ENCODE assay signal across 10 mouse cellular contexts in genomic region chr3:52676886-52677670, GRCm38 (mm10).
DNase-seq lines count a peak whose midpoint lies in the region; ATAC-seq and TF ChIP-seq lines count a peak whose summit lies in the region.
"Had no signal": no experiment of that assay in that cellular context is flagged by ENCODE, and none has a peak within 500 bp of the region (broad histone marks: within the 10 kb centered on the region; RNA-seq: fewer than 3 reads in every experiment).

No protein-coding gene starts in this region.

- no peak overlapping the region for H3K9ac ChIP-seq in neural tube, embryonic 14.5 days (replicated peaks; ENCODE audit: low read depth, low read length)
- H3K9ac ChIP-seq in intestine, embryonic 16.5 days (ENCODE audit: low read depth, low read length), result no peak overlapping the region
- H3K9ac ChIP-seq: embryonic facial prominence, embryonic 12.5 days had no signal

- no peak overlapping the region for H3K4me3 ChIP-seq in lung, adult 2 months (replicated peaks; ENCODE audit: extremely low read depth, low read depth, low read length)
- no peak overlapping the region for H3K4me3 ChIP-seq in neural tube, embryonic 14.5 days (ENCODE audit: low read depth, low read length)
- no peak overlapping the region for H3K4me3 ChIP-seq in intestine, embryonic 16.5 days (ENCODE audit: low read length)
- H3K4me3 ChIP-seq: embryonic facial prominence, embryonic 12.5 days had no signal

- no peak for TF ChIP-seq POLR2A in lung, adult 2 months (IDR thresholded peaks at IDR 0.05; ENCODE audit: borderline replicate concordance, extremely low read depth, low read depth, low read length)

- no peaks in the 10 kb centered on the region for H3K36me3 ChIP-seq in neural tube, embryonic 14.5 days (ENCODE audit: control insufficient read depth, insufficient read depth, low read length)
- no peaks in the 10 kb centered on the region for H3K36me3 ChIP-seq in intestine, embryonic 16.5 days (ENCODE audit: control insufficient read depth, insufficient read depth, low read length)
- H3K36me3 ChIP-seq: embryonic facial prominence, embryonic 12.5 days had no signal

- H3K4me2 ChIP-seq in neural tube, embryonic 14.5 days (ENCODE audit: low read depth, low read length), result no peak overlapping the region
- no peak overlapping the region for H3K4me2 ChIP-seq in intestine, embryonic 16.5 days (ENCODE audit: low read depth, low read length)
- H3K4me2 ChIP-seq: embryonic facial prominence, embryonic 12.5 days had no signal

- TF ChIP-seq CTCF in lung, adult 2 months (IDR thresholded peaks at IDR 0.05; ENCODE audit: insufficient read depth, low read length), result no peak

- no peaks in the 10 kb centered on the region for H3K4me1 ChIP-seq in lung, adult 2 months (ENCODE audit: control insufficient read depth, insufficient read depth, low read length)
- no peaks in the 10 kb centered on the region for H3K4me1 ChIP-seq in neural tube, embryonic 14.5 days (ENCODE audit: control insufficient read depth, insufficient read depth, low read length)
- no peaks in the 10 kb centered on the region for H3K4me1 ChIP-seq in intestine, embryonic 16.5 days (ENCODE audit: control insufficient read depth, insufficient read depth, low read length)
- H3K4me1 ChIP-seq: embryonic facial prominence, embryonic 12.5 days had no signal

- 48% methylated on average over 14 of the region's 14 CpGs for WGBS in lung, adult 2 months
- 81% methylated on average over 14 of the region's 14 CpGs for WGBS in neural tube, embryonic 14.5 days
- 73% methylated on average over 14 of the region's 14 CpGs for WGBS in intestine, embryonic 16.5 days

- no peaks in the 10 kb centered on the region for H3K27me3 ChIP-seq in neural tube, embryonic 14.5 days (ENCODE audit: control insufficient read depth, insufficient read depth, low read length)
- no peaks in the 10 kb centered on the region for H3K27me3 ChIP-seq in intestine, embryonic 16.5 days (replicated peaks; ENCODE audit: control insufficient read depth, insufficient read depth, low read length)
- H3K27me3 ChIP-seq: embryonic facial prominence, embryonic 12.5 days had no signal

- ATAC-seq in neural tube, embryonic 14.5 days (ENCODE audit: low read depth), result peak; percentile 56; the same call in 1 of the 2 replicates
- no peak for ATAC-seq in intestine, embryonic 16.5 days

- H3K27ac ChIP-seq in neural tube, embryonic 14.5 days (ENCODE audit: low read depth, low read length), result no peak overlapping the region
- no peak overlapping the region for H3K27ac ChIP-seq in intestine, embryonic 16.5 days (ENCODE audit: low read length)
- H3K27ac ChIP-seq: embryonic facial prominence, embryonic 12.5 days had no signal

- no peaks in the 10 kb centered on the region; the same call in 1 of the 2 replicates for H3K9me3 ChIP-seq in neural tube, embryonic 14.5 days (ENCODE audit: control insufficient read depth, low read length)
- no peaks in the 10 kb centered on the region for H3K9me3 ChIP-seq in intestine, embryonic 16.5 days (ENCODE audit: control insufficient read depth, low read length)

- DNase-seq in frontal cortex, postnatal 36 days (ENCODE audit: low spot score in 2 of 2), result peak; percentile 33 to 50
- no peak for DNase-seq in frontal cortex, postnatal 10 days (ENCODE audit: low spot score in 2 of 2)
- peak; percentile 37 to 64 for DNase-seq in lung, adult 18-20 months
- DNase-seq in lung, adult 2 months, result no peak
- peak; percentile 81 for DNase-seq in brain, adult 2 months (ENCODE audit: low read depth, low spot score)
- no peak for DNase-seq in cerebellum, postnatal 36 days
- DNase-seq: midbrain, embryonic 14.5 days had no signal

Comparison
In these comparisons a context has a peak if more than half of its experiments do, and no peak if none do; other contexts are left out.
1. DNase-seq: peak in frontal cortex, postnatal 36 days (2 of 2), lung, adult 18-20 months (2 of 2) and brain, adult 2 months (single experiment); none in frontal cortex, postnatal 10 days (0 of 2), lung, adult 2 months (single experiment) and cerebellum, postnatal 36 days (0 of 2).